Mouse (Mus musculus) forebrain, embryonic 15.5 days (tissue): ENCODE results near the gene Ddi2. TPM values are rescaled to one million over a fixed set of nuclear protein-coding genes. Genes with fewer than 3 reads are reported as not detected.
A peak's percentile ranks its signal among the peaks of the same experiment; 100 is the strongest.
"Not testable (repeated sequence)": the region's sequence is repeated elsewhere in the genome, so short reads cannot be mapped to it uniquely, and the experiment has no call there.

ENCODE experiments used
- ATAC-seq: fragments of 200-750 bp; cut with Nextera tagmentation; replicated peaks from 2 replicates; pipeline ENCODE4 v1.8.0; 2017; ENCODE audit warnings: mild to moderate bottlenecking, moderate TSS enrichment, moderate library complexity
- H3K27ac ChIP-seq: fragments of 300-500 bp; sonication (generic); replicated peaks from 2 replicates; pipeline ENCODE4 v1.5.1; 2015; ENCODE audit warnings: mild to moderate bottlenecking, inconsistent platforms
- H3K27me3 ChIP-seq: fragments of 300-500 bp; sonication (generic); 2 replicates; pipeline ENCODE4 v1.6.1; 2015; ENCODE audit warnings: inconsistent platforms
- H3K36me3 ChIP-seq: fragments of 300-500 bp; sonication (generic); 2 replicates; pipeline ENCODE4 v1.6.1; 2015; ENCODE audit warnings: mild to moderate bottlenecking, inconsistent platforms
- H3K4me1 ChIP-seq: fragments of 300-500 bp; sonication (generic); 2 replicates; pipeline ENCODE4 v1.6.1; 2015; ENCODE audit warnings: inconsistent platforms
- H3K4me2 ChIP-seq: fragments of 300-500 bp; sonication (generic); replicated peaks from 2 replicates; pipeline ENCODE4 v1.6.1; 2015; ENCODE audit warnings: mild to moderate bottlenecking, inconsistent platforms
- H3K4me3 ChIP-seq: fragments of 300-500 bp; sonication (generic); 2 replicates; pipeline ENCODE4 v1.5.1; 2015; ENCODE audit warnings: mild to moderate bottlenecking, inconsistent platforms
- H3K9ac ChIP-seq: fragments of 300-500 bp; sonication (generic); replicated peaks from 2 replicates; pipeline ENCODE4 v1.6.1; 2015; ENCODE audit warnings: mild to moderate bottlenecking, inconsistent platforms
- H3K9me3 ChIP-seq: fragments of 300-500 bp; sonication (generic); 2 replicates; pipeline ENCODE4 v1.6.1; 2016; ENCODE audit warnings: inconsistent platforms
- WGBS: fragments of 180-500 bp; shearing (Covaris S2); methylation state at CpG from one replicate; pipeline ENCODE4 v1.1.7; 2015; ENCODE audit warnings: mixed read lengths; 5-methylcytosine and 5-hydroxymethylcytosine counted together
- polyA plus RNA-seq: library from polyadenylated mRNA; unstranded; fragments of >200 nt; fragmentation: Nextera tagmentation; extraction: Ambion mirVana; gene quantifications from 2 replicates; pipeline ENCODE4 v1.2.1, GENCODE M21; 2015

Gene Ddi2
- 14.6 and 15.3 TPM in 2 replicates for polyA plus RNA-seq

GRCm38 (mm10) chr4:141722731-141723672 is at the start of gene Ddi2:
Gene Ddi2, minus strand, starts transcription at chr4:141723419.
- H3K4me2 ChIP-seq: peak within 1 kb of the TSS; percentile 82
- H3K9ac ChIP-seq: peak within 1 kb of the TSS; percentile 95
- under 1% methylated on average over 104 of the region's 105 CpGs for WGBS
- no peaks in the 10 kb centered on the region for H3K9me3 ChIP-seq
- peak; percentile 93 for ATAC-seq
- H3K4me1 ChIP-seq: peaks cover 21% of the 10 kb centered on the region
- peak within 1 kb of the TSS; percentile 91 for H3K27ac ChIP-seq
- H3K27me3 ChIP-seq: no peaks in the 10 kb centered on the region
- H3K4me3 ChIP-seq: peak within 1 kb of the TSS; percentile 97
- H3K36me3 ChIP-seq: peaks cover 5% of the 10 kb centered on the region; the same call in 1 of the 2 replicates

GRCm38 (mm10) chr4:141773019-141773418 is 49.8 kb upstream of the Ddi2 start:
- not testable (repeated sequence) for H3K9me3 ChIP-seq, H3K4me2 ChIP-seq, H3K27ac ChIP-seq, ATAC-seq, H3K27me3 ChIP-seq, H3K9ac ChIP-seq, H3K4me1 ChIP-seq, H3K4me3 ChIP-seq
- peaks cover 82% of the 10 kb centered on the region for H3K36me3 ChIP-seq
- WGBS: 91% methylated on average over 4 of the region's 4 CpGs

DNA sequence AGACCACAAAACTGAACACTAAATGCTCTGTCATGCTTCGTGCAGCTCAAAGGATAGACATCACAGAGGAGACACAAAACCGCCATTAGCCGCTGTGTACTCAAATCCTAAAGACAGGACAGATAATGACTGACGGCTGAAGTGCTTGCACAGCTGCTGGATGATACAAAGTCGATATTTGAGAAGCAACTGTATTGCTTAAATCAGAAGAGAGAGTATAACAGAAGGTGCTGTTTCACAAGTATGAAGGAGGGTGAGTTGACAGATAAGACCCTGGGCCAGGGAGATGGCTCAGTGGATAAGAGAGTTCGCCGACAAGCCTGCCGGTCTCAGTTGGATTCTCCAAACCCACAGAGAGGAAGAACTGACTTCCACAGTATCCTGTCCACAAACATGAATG is 48.6 kb upstream of the Ddi2 start:
- H3K4me1 ChIP-seq: peaks cover 10% of the 10 kb centered on the region
- peaks cover 79% of the 10 kb centered on the region for H3K36me3 ChIP-seq
- ATAC-seq: no peak
- H3K4me2 ChIP-seq: no peak overlapping the region
- no peaks in the 10 kb centered on the region for H3K27me3 ChIP-seq
- no peak overlapping the region for H3K4me3 ChIP-seq
- no peak overlapping the region for H3K9ac ChIP-seq
- no peaks in the 10 kb centered on the region for H3K9me3 ChIP-seq
- H3K27ac ChIP-seq: no peak overlapping the region
- WGBS: 94% methylated on average over 8 of the region's 8 CpGs

DNA sequence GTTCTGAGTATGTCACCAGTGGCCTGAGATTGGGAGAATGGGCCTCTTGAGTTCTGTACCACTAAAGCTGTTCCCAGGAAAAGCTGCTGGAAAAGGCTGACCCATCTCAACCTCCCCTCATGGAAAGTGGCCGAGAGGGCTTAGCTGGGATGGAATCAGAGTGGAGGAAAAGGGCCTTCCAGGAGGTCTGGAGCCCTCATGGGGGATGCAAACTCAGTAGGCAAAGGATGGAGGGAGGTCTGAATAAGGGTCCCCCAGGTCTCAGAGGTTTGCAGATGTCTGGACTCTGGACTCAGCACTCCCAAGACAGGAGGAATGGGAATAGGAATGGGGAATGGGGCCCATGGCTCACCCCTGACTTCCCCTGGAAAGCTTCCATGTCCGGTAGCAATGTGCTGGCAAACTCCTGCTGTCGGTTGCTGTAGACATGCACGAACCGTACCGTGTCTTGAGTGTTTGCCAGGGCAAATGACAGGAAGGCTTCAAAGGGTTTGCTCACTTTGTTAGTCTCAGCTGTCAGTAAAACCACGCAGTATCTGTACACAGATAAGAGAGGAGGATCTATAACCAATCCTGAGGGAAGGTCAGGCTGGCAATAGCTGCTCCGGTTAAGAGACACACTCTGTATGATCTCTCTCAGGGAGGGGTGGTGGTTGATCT is 46.4 kb upstream of the Ddi2 start:
- Histone ChIP-seq H3K27ac (no peak overlapping the region), H3K4me1 (peaks cover 21% of the 10 kb centered on the region), H3K27me3 (no peaks in the 10 kb centered on the region), H3K4me2 (no peak overlapping the region), H3K4me3 (no peak overlapping the region), H3K36me3 (peaks cover 66% of the 10 kb centered on the region), H3K9me3 (no peaks in the 10 kb centered on the region), H3K9ac (no peak overlapping the region)
- ATAC-seq: no peak
- 82% methylated on average over 8 of the region's 8 CpGs for WGBS

GRCm38 (mm10) chr4:141767353-141768036 is 44.3 kb upstream of the Ddi2 start:
- Histone ChIP-seq H3K27ac (peak overlapping the region; percentile 84), H3K9ac (no peak overlapping the region), H3K4me2 (no peak overlapping the region), H3K4me3 (no peak overlapping the region), H3K4me1 (peaks cover 21% of the 10 kb centered on the region), H3K27me3 (no peaks in the 10 kb centered on the region), H3K36me3 (peaks cover 65% of the 10 kb centered on the region), H3K9me3 (no peaks in the 10 kb centered on the region)
- ATAC-seq: peak; percentile 32; the same call in 1 of the 2 replicates
- WGBS: 70% methylated on average over 19 of the region's 19 CpGs

GRCm38 (mm10) chr4:141766668-141767352 is 43.6 kb upstream of the Ddi2 start:
- Histone ChIP-seq H3K9ac (no peak overlapping the region; the same call in 1 of the 2 replicates), H3K36me3 (peaks cover 70% of the 10 kb centered on the region), H3K9me3 (no peaks in the 10 kb centered on the region), H3K4me3 (no peak overlapping the region), H3K4me1 (peaks cover 21% of the 10 kb centered on the region), H3K27ac (peak overlapping the region; percentile 84), H3K27me3 (no peaks in the 10 kb centered on the region), H3K4me2 (peak overlapping the region; percentile 7; the same call in 1 of the 2 replicates)
- WGBS: 31% methylated on average over 19 of the region's 19 CpGs
- peak; percentile 78 for ATAC-seq

- Histone ChIP-seq H3K36me3 (peaks cover 73% of the 10 kb centered on the region), H3K4me3 (no peak overlapping the region), H3K27ac (peak overlapping the region; percentile 84), H3K27me3 (no peaks in the 10 kb centered on the region), H3K9ac (no peak overlapping the region; the same call in 1 of the 2 replicates), H3K9me3 (no peaks in the 10 kb centered on the region), H3K4me1 (peaks cover 21% of the 10 kb centered on the region), H3K4me2 (peak overlapping the region; percentile 7; the same call in 1 of the 2 replicates)
- peak; percentile 53 for ATAC-seq
- WGBS: 44% methylated on average over 8 of the region's 8 CpGs
Measured at GRCm38 (mm10) chr4:141766316-141766667, 43.1 kb upstream of the Ddi2 start.

GRCm38 (mm10) chr4:141765008-141765407 is 41.8 kb upstream of the Ddi2 start:
- peaks cover 60% of the 10 kb centered on the region for H3K36me3 ChIP-seq
- H3K4me2 ChIP-seq: no peak overlapping the region
- H3K9ac ChIP-seq: no peak overlapping the region
- H3K4me1 ChIP-seq: peaks cover 21% of the 10 kb centered on the region
- no peak overlapping the region for H3K4me3 ChIP-seq
- 90% methylated on average over 3 of the region's 3 CpGs for WGBS
- ATAC-seq: no peak
- no peaks in the 10 kb centered on the region for H3K9me3 ChIP-seq
- H3K27ac ChIP-seq: no peak overlapping the region
- no peaks in the 10 kb centered on the region for H3K27me3 ChIP-seq

- H3K9ac ChIP-seq: no peak overlapping the region
- no peak for ATAC-seq
- H3K27ac ChIP-seq: no peak overlapping the region
- 93% methylated on average over 12 of the region's 12 CpGs for WGBS
- peaks cover 21% of the 10 kb centered on the region for H3K4me1 ChIP-seq
- no peak overlapping the region for H3K4me2 ChIP-seq
- H3K9me3 ChIP-seq: no peaks in the 10 kb centered on the region
- no peak overlapping the region for H3K4me3 ChIP-seq
- H3K27me3 ChIP-seq: no peaks in the 10 kb centered on the region
- peaks cover 47% of the 10 kb centered on the region for H3K36me3 ChIP-seq
Measured at GRCm38 (mm10) chr4:141763476-141763875, 40.3 kb upstream of the Ddi2 start.

GRCm38 (mm10) chr4:141762102-141762598 is 38.9 kb upstream of the Ddi2 start:
- Histone ChIP-seq H3K4me3 (no peak overlapping the region), H3K36me3 (peaks cover 39% of the 10 kb centered on the region), H3K4me1 (peaks cover 14% of the 10 kb centered on the region), H3K9me3 (no peaks in the 10 kb centered on the region), H3K27ac (no peak overlapping the region), H3K4me2 (no peak overlapping the region), H3K9ac (no peak overlapping the region), H3K27me3 (no peaks in the 10 kb centered on the region)
- WGBS: 94% methylated on average over 13 of the region's 13 CpGs
- ATAC-seq: no peak

- H3K4me2 ChIP-seq: no peak overlapping the region
- H3K27ac ChIP-seq: no peak overlapping the region
- H3K36me3 ChIP-seq: peaks cover 37% of the 10 kb centered on the region
- ATAC-seq: no peak
- H3K9ac ChIP-seq: no peak overlapping the region
- peaks cover 2% of the 10 kb centered on the region; the same call in 1 of the 2 replicates for H3K4me1 ChIP-seq
- H3K27me3 ChIP-seq: no peaks in the 10 kb centered on the region
- 87% methylated on average over 4 of the region's 4 CpGs for WGBS
- H3K4me3 ChIP-seq: no peak overlapping the region
- H3K9me3 ChIP-seq: no peaks in the 10 kb centered on the region
Measured at GRCm38 (mm10) chr4:141760942-141761341, 37.7 kb upstream of the Ddi2 start.
